Mouse (Mus musculus): ENCODE measurements at regions not wholly inside any gene's neighbourhood (a gene's known extent, or its start where the extent isn't known, plus 50 kb on each side); places are given as distances from the start of the nearest gene placed in this dataset.
"Not testable (repeated sequence)": the region's sequence is repeated elsewhere in the genome, so short reads cannot be mapped to it uniquely, and the experiment has no call there.

DNA sequence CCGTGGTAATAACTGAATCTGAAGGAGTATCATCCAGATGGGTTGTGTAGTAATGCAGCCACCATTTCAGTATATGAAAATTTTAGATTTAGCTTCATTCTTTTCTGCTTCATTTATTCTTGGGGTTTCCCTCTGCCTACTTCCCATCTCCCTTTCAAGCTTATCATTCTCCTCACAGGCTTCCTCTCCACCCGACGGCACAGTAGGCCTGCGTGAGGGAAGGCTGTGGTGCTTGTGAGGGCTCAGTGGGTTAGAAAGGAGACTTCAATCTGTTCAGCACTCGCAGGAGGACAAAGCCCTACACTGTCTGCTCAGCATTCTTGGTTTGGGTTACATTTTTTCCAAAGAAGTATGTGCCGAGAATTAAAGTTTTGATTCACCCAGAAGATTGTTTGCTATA lies 493.0 kb upstream of the Olfr1507 start:
- TF ChIP-seq CTCF, EP300 (IDR thresholded peaks at IDR 0.05): not testable (repeated sequence)

Measured in lung, postnatal 0 days (tissue).